Mouse (Mus musculus) lung, postnatal 36 days (tissue): ENCODE measurements at regions not wholly inside any gene's neighbourhood (a gene's known extent, or its start where the extent isn't known, plus 50 kb on each side); places are given as distances from the start of the nearest gene placed in this dataset.
"Not testable (repeated sequence)": the region's sequence is repeated elsewhere in the genome, so short reads cannot be mapped to it uniquely, and the experiment has no call there.

Source experiments
- DNase-seq: peaks from one replicate; pipeline ENCODE4 v3.0.0; 2022; ENCODE audit warnings: mixed read lengths

DNA sequence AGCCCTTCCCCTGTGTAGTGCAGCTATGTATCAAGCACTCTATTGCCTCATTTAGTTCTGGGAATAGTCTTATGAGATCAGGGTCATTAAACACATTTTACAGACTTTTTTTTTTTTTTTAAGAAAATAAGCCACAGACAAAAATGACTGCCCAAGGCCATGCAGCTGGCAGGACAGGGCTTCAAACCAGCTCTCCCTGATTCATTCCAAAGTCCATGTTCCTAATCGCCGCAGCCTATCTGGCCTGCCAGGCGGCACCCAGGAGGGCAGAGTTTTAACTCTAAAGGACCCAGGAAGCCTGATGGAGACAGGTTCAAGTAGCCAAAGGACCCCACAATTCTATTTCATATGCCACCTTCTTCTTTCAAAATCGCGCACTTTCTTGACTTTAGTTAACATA is 356.4 kb downstream of the Sox9 start:
- no peak for DNase-seq

DNA sequence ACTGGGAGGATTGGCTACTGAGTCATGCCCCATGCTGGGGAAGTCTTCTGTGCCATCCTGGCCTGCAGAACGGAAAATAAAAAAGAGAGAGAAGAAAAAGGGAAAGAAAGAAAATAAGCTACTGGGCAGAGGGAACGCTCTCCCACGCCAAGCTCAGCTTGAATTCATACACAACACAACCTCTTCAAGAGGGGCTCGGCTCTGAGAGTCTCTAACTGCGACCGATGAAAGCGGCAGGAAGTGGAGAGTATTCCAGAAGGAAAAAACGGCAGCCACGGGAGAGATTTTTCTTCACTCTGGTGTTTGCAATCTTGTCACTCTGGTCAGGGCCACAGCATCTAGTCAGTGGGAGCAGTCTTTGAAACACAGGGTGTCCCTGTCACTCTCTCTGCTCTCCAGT is 358.6 kb downstream of the Sox9 start:
- no peak for DNase-seq

DNA sequence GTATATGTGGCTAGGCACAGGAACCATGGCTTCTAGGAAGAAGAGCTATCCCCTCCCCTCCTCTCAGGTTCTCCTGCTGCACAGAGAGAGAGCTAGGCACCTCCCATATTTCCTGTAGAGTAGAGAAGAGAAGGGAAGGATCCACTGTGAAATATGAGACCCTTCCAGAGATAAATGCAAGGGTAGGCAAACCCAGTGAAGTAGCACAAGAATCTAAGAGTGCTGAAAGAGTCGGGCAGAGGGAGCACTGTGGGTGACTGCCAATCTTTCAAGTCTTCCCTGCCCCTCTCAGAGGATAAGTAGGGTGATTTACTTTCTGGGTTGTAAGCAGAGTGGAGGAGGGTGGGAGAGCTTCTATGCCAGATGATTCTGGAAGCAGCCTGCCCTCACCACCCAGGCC is 360.8 kb downstream of the Sox9 start:
- DNase-seq, result no peak

DNA sequence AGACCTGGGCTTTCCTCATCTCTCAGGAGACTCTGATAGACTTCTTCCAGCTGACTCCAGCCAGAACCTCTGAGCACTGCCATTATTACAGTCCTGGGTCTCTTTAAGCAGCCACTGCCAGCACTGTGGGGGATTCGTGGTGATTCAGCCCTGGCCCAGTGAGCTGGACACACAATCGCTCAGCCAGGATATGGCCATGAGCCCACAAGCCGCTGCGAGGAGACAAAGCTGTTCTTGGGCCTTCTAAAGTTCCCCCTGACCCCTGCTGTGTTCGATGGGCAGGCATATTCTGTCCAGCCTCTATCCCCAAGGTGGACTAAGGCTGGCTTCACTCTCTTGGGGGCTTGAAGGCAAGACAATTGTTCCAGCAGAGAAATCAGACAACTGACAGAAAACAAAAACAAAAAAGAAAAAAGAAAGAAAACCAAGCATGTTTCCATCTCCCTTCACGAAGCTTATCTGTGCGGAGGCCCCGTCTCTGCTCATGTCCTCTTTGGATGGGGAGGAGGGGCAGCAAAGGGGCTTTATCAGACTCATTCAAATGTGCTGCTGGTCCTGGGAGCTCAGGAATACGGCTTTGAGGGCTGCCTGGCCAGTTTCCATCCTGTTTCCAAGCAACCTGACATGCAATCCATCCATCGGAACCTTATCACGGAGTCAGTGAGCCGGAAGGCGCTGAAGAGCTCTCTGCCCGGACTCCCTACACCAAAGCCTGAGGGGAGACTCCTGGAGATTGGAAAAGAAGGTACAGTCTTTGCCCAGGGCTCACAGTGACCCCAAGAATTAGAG is 362.0 kb downstream of the Sox9 start:
- peak; percentile 35 for DNase-seq

GRCm38 (mm10) chr11:113145721-113146120 is 363.7 kb downstream of the Sox9 start:
- DNase-seq, result no peak

- DNase-seq, result no peak
These were observed 364.7 kb downstream of the Sox9 start for GRCm38 (mm10) chr11:113146762-113147161.

GRCm38 (mm10) chr11:113147535-113148197 is 365.6 kb downstream of the Sox9 start:
- DNase-seq, result no peak

GRCm38 (mm10) chr11:113148198-113148537 is 366.1 kb downstream of the Sox9 start:
- no peak for DNase-seq

DNA sequence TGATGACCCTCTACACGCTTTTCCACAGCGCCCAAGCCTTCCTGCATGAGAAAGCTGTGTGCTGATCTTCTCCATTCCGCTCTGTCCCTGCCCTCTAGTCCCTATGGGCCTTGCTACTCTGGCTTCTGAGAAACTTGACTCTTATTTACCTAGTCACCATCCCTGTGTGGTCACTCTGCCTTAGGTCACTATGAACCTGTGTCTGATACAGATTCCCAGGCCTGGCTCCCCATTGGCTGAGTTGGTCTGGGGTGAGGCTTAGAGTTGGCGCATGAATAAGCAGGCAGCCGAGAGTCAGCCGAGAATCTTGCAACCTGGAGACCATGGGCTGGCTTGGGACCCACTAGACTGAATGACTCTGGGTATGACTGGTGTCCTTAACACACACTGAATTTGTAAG is 373.5 kb downstream of the Sox9 start:
- DNase-seq, result no peak

GRCm38 (mm10) chr11:113163941-113164340 is 381.9 kb downstream of the Sox9 start:
- no peak for DNase-seq

DNA sequence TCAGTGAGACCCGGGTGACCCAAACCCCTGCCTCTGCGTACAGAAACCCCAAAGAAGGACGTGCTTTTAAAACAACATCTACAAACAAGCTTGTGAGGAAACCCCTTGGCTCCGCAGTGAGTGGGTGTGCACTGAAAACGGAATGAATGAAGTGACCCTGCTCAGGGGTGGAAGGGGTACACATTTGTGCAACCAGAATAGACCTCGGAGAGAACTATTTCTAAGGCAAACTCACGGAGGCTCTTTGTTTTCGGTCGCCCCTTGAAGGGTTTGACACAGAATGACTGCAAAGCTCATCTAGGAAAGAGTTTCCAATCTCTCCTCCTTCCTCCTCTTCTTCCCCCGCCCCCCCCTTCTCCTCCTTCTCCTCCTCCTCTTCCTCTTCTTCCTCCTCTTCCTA is 382.5 kb downstream of the Sox9 start:
- no peak for DNase-seq

- peak; percentile 78 for DNase-seq
These were observed 383.2 kb downstream of the Sox9 start for GRCm38 (mm10) chr11:113165069-113165795.

GRCm38 (mm10) chr11:113166517-113166916 is 384.5 kb downstream of the Sox9 start:
- DNase-seq, result no peak

GRCm38 (mm10) chr11:113172497-113173140 is 390.6 kb downstream of the Sox9 start:
- peak; percentile 75 for DNase-seq

- not testable (repeated sequence) for DNase-seq
These were observed 391.3 kb downstream of the Sox9 start for GRCm38 (mm10) chr11:113173317-113173716.

DNA sequence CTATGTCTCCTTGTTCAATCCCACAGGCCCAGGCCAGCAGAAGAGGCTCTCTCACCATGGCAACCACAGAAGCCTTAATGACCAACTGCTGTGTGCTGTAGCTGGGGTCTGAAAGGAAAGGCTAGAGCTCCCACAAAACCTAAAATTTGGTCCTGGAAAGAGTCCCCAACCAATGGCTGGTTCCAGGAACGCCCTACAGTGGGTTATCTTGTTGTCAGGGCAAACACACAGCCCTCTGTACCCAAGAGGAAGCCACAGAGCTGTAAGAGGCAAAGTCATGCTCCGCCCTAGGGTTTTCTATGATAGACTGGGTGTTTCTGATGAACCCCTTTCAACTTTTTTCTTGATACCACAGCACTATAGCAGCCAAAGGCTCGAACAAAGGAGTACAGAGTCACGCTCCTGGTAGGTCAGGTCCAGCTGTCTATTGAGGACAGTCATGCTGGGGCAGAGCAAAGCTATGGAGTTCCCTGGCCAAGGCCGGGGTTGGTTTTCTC is 392.0 kb downstream of the Sox9 start:
- DNase-seq, result no peak

GRCm38 (mm10) chr11:113175323-113175722 is 393.3 kb downstream of the Sox9 start:
- peak; percentile 24 for DNase-seq

DNA sequence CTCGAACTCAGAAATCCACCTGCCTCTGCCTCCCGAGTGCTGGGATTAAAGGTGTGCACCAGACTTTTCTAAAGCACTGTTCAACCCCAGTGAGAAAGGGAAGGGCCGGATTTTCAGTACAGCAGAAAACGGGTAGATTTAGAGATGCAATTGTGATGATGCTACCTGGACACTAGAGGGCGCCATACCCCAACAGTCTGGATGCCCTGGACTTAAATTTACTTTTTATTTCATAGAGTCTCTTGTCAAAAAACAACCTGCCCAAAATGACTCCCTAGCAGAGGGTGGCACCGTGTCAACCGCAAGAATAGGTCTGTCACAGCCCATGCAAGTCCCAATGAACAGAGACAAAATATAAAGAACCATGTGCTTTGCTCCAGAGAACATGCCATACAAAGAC is 394.2 kb downstream of the Sox9 start:
- DNase-seq, result peak; percentile 37

- DNase-seq, result no peak
These were observed 396.4 kb downstream of the Sox9 start for GRCm38 (mm10) chr11:113178375-113178774.

GRCm38 (mm10) chr11:113180008-113180407 is 398.0 kb downstream of the Sox9 start:
- DNase-seq, result no peak

DNA sequence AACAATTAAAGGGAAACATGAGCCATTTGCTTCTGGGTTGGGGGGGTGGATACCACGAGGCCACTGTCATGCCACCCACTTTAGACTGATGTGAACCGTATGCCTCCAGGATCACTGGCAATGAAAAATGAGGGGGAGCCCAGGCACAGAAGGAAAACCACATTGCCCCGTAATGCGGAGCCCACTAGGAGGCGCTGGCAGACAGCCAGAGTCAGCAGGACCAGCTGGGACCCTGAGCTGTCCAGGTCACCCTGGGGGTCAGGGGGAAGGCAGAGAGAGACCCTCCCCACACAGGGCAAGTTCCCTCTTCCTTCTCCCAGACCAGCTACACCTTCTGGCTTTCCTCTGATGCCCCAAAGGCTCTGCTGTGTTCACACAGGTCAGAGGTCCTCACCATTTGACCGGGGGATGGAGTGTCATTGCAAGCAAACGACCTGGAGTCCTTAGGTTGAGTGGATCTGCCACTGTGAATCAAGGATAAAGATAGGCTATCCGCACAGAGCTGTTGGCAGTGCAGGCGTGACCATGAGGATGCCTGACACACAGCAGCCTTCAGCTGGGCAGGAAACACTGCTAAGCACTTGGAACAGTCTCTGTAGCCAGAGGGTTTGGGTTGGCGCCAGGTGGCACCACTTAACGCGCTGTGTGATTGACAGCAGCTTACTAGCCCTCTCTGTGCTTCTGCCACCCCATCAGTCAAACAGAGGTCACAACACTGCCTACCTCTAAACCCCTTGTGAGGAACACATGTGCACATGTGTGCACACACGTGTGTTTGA is 400.2 kb downstream of the Sox9 start:
- no peak for DNase-seq

- no peak for DNase-seq
These were observed 401.5 kb downstream of the Sox9 start for GRCm38 (mm10) chr11:113183556-113183955.
